Mouse (Mus musculus): ENCODE results near the gene Ing1.
A peak's percentile ranks its signal among the peaks of the same experiment; 100 is the strongest.

- TF ChIP-seq POLR2A (IDR thresholded peaks at IDR 0.05; ENCODE audit: insufficient read depth, low read depth, low read length) (peak; percentile 98), CTCF (IDR thresholded peaks at IDR 0.05) (no peak)
These were observed 585 bp downstream of the Ing1 start for GRCm38 (mm10) chr8:11555720-11556591.

All from heart, adult 2 months (tissue).